Mouse (Mus musculus): ENCODE data around the gene Plg.

GRCm38 (mm10) chr17:12420886-12421574 is 42.6 kb downstream of the Plg start:
- no peak for TF ChIP-seq POLR2A (IDR thresholded peaks at IDR 0.05; ENCODE audit: insufficient read depth, low read depth, low read length)
- peak; percentile 72 for TF ChIP-seq CTCF (IDR thresholded peaks at IDR 0.05)
- no peak for TF ChIP-seq EP300 (IDR thresholded peaks at IDR 0.05; ENCODE audit: insufficient read depth, low read depth, low read length)

Measured in heart, adult 2 months (tissue).